Mouse (Mus musculus): Measurements from ENCODE around the gene Rap1b. TPM values are rescaled to one million over a fixed set of nuclear protein-coding genes. Genes with fewer than 3 reads are reported as not detected.
A peak's percentile ranks its signal among the peaks of the same experiment; 100 is the strongest.

Gene Rap1b
- polyA plus RNA-seq, 1 experiment from 2014 or later, result 170 TPM

- H3K36me3 ChIP-seq, result no peaks in the 10 kb centered on the region
- 67% methylated on average over 7 of the region's 7 CpGs for WGBS
- no peak overlapping the region for H3K9ac ChIP-seq
- no peaks in the 10 kb centered on the region for H3K27me3 ChIP-seq
- peaks cover 7% of the 10 kb centered on the region; the same call in 1 of the 2 replicates for H3K4me1 ChIP-seq
- no peak for ATAC-seq (ENCODE audit: insufficient number of reproducible peaks, low FRiP score, low TSS enrichment, low read depth)
- H3K27ac ChIP-seq (replicated peaks), result no peak overlapping the region
- H3K4me2 ChIP-seq (replicated peaks), result no peak overlapping the region
- no peaks in the 10 kb centered on the region for H3K9me3 ChIP-seq (replicated peaks)
- H3K4me3 ChIP-seq (replicated peaks), result no peak overlapping the region
Observed at GRCm38 (mm10) chr10:117797684-117798083, 48.2 kb downstream of the Rap1b start.

- Histone ChIP-seq H3K4me2 (replicated peaks) (no peak overlapping the region), H3K4me3 (replicated peaks) (no peak overlapping the region), H3K27me3 (no peaks in the 10 kb centered on the region), H3K36me3 (no peaks in the 10 kb centered on the region), H3K9ac (no peak overlapping the region), H3K27ac (replicated peaks) (no peak overlapping the region), H3K9me3 (replicated peaks) (no peaks in the 10 kb centered on the region), H3K4me1 (peaks cover 7% of the 10 kb centered on the region; the same call in 1 of the 2 replicates)
- no peak for ATAC-seq (ENCODE audit: insufficient number of reproducible peaks, low FRiP score, low TSS enrichment, low read depth)
- WGBS, result 92% methylated on average over 12 of the region's 12 CpGs
Observed at GRCm38 (mm10) chr10:117797106-117797505, 48.7 kb downstream of the Rap1b start.

GRCm38 (mm10) chr10:117796181-117796580, 49.7 kb downstream of the Rap1b start:
- ATAC-seq (ENCODE audit: insufficient number of reproducible peaks, low FRiP score, low TSS enrichment, low read depth), result no peak
- 95% methylated on average over 7 of the region's 7 CpGs for WGBS
- Histone ChIP-seq H3K27me3 (no peaks in the 10 kb centered on the region), H3K4me2 (replicated peaks) (no peak overlapping the region), H3K27ac (replicated peaks) (no peak overlapping the region), H3K9ac (no peak overlapping the region), H3K36me3 (no peaks in the 10 kb centered on the region), H3K9me3 (replicated peaks) (no peaks in the 10 kb centered on the region), H3K4me1 (peaks cover 15% of the 10 kb centered on the region), H3K4me3 (replicated peaks) (no peak overlapping the region)

- 89% methylated on average over 4 of the region's 4 CpGs for WGBS
- Histone ChIP-seq H3K9me3 (replicated peaks) (no peaks in the 10 kb centered on the region), H3K4me1 (peaks cover 20% of the 10 kb centered on the region), H3K4me2 (replicated peaks) (no peak overlapping the region), H3K9ac (no peak overlapping the region), H3K36me3 (no peaks in the 10 kb centered on the region), H3K27me3 (no peaks in the 10 kb centered on the region), H3K27ac (replicated peaks) (no peak overlapping the region), H3K4me3 (replicated peaks) (no peak overlapping the region)
- ATAC-seq (ENCODE audit: insufficient number of reproducible peaks, low FRiP score, low TSS enrichment, low read depth), result no peak
Observed at GRCm38 (mm10) chr10:117795206-117795605, 50.6 kb downstream of the Rap1b start.

- Histone ChIP-seq H3K27ac (replicated peaks) (no peak overlapping the region), H3K4me1 (peaks cover 20% of the 10 kb centered on the region), H3K4me2 (replicated peaks) (peak overlapping the region; percentile 57; the same call in 1 of the 2 replicates), H3K27me3 (no peaks in the 10 kb centered on the region), H3K36me3 (0 out of 2 replicates have a peak, but pooled peaks cover under 1% of the 10 kb centered on the region), H3K9me3 (replicated peaks) (no peaks in the 10 kb centered on the region), H3K4me3 (replicated peaks) (no peak overlapping the region), H3K9ac (no peak overlapping the region)
- 69% methylated on average over 11 of the region's 11 CpGs for WGBS
- ATAC-seq (ENCODE audit: insufficient number of reproducible peaks, low FRiP score, low TSS enrichment, low read depth), result no peak
Observed at GRCm38 (mm10) chr10:117793436-117794030, 52.3 kb downstream of the Rap1b start.

GRCm38 (mm10) chr10:117792141-117793091, 53.4 kb downstream of the Rap1b start, which contains the start of gene Nup107:
Gene Nup107 (minus strand): TSS chr10:117792705.
- ATAC-seq (ENCODE audit: insufficient number of reproducible peaks, low FRiP score, low TSS enrichment, low read depth), result peak; percentile 98
- Histone ChIP-seq H3K27me3 (no peaks in the 10 kb centered on the region), H3K9ac (peak within 1 kb of the TSS; percentile 76), H3K4me1 (peaks cover 20% of the 10 kb centered on the region), H3K36me3 (peaks cover 9% of the 10 kb centered on the region; the same call in 1 of the 2 replicates), H3K9me3 (replicated peaks) (no peaks in the 10 kb centered on the region), H3K4me3 (replicated peaks) (peak within 1 kb of the TSS; percentile 97), H3K4me2 (replicated peaks) (peak within 1 kb of the TSS; percentile 69), H3K27ac (replicated peaks) (peak within 1 kb of the TSS; percentile 89)
- under 1% methylated on average over 75 of the region's 75 CpGs for WGBS

GRCm38 (mm10) chr10:117791171-117791470, 54.7 kb downstream of the Rap1b start:
- Histone ChIP-seq H3K9ac (0 out of 2 replicates have a peak overlapping the region, but pooled peaks have one; percentile 76), H3K4me1 (peaks cover 20% of the 10 kb centered on the region), H3K27ac (replicated peaks) (no peak overlapping the region), H3K9me3 (replicated peaks) (no peaks in the 10 kb centered on the region), H3K27me3 (no peaks in the 10 kb centered on the region), H3K36me3 (peaks cover 21% of the 10 kb centered on the region), H3K4me3 (replicated peaks) (peak overlapping the region; percentile 97; the same call in 1 of the 2 replicates), H3K4me2 (replicated peaks) (peak overlapping the region; percentile 69)
- no peak for ATAC-seq (ENCODE audit: insufficient number of reproducible peaks, low FRiP score, low TSS enrichment, low read depth)
- 89% methylated on average over 2 of the region's 2 CpGs for WGBS

GRCm38 (mm10) chr10:117790421-117791170, 55.2 kb downstream of the Rap1b start:
- H3K27ac ChIP-seq (replicated peaks), result no peak overlapping the region
- WGBS, result 90% methylated on average over 17 of the region's 17 CpGs
- no peak overlapping the region for H3K4me2 ChIP-seq (replicated peaks)

GRCm38 (mm10) chr10:117790011-117790410, 55.8 kb downstream of the Rap1b start:
- H3K4me1 ChIP-seq, result peaks cover 20% of the 10 kb centered on the region
- ATAC-seq (ENCODE audit: insufficient number of reproducible peaks, low FRiP score, low TSS enrichment, low read depth), result no peak
- H3K27me3 ChIP-seq, result no peaks in the 10 kb centered on the region
- H3K4me2 ChIP-seq (replicated peaks), result no peak overlapping the region
- no peaks in the 10 kb centered on the region for H3K9me3 ChIP-seq (replicated peaks)
- no peak overlapping the region for H3K27ac ChIP-seq (replicated peaks)
- WGBS, result 91% methylated on average over 1 of the region's 1 CpGs
- H3K9ac ChIP-seq, result no peak overlapping the region
- no peak overlapping the region for H3K4me3 ChIP-seq (replicated peaks)
- peaks cover 30% of the 10 kb centered on the region for H3K36me3 ChIP-seq

More at GRCm38 (mm10) chr10:117790421-117791170, 55.2 kb downstream of the Rap1b start:
- Histone ChIP-seq H3K27me3 (no peaks in the 10 kb centered on the region), H3K36me3 (peaks cover 26% of the 10 kb centered on the region), H3K4me3 (replicated peaks) (no peak overlapping the region), H3K4me1 (peaks cover 20% of the 10 kb centered on the region), H3K9me3 (replicated peaks) (no peaks in the 10 kb centered on the region), H3K9ac (no peak overlapping the region)
- ATAC-seq (ENCODE audit: insufficient number of reproducible peaks, low FRiP score, low TSS enrichment, low read depth), result no peak

DNA sequence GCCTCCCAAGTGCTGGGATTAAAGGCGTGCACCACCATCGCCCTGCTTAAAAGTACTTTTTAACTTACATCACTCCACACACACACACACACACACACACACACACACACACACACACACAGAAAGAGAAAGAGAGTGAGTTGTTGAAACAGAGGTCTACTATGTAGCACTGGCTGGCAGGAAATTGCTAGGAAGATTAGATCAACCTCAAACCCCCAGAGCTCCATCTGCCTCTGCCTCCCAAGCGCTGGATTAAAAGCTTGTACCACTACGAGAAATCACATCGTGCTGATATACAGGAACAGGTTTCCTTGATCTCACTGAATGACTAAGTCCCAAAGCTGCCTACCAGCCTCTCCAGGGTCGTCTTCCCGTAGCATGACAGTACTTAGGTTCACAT, 61.2 kb downstream of the Rap1b start:
- no peaks in the 10 kb centered on the region for H3K9me3 ChIP-seq (replicated peaks)
- ATAC-seq (ENCODE audit: insufficient number of reproducible peaks, low FRiP score, low TSS enrichment, low read depth), result no peak
- H3K27ac ChIP-seq (replicated peaks), result no peak overlapping the region
- H3K4me3 ChIP-seq (replicated peaks), result no peak overlapping the region
- H3K36me3 ChIP-seq, result peaks cover 72% of the 10 kb centered on the region
- no peak overlapping the region for H3K4me2 ChIP-seq (replicated peaks)
- no peak overlapping the region for H3K9ac ChIP-seq
- no peaks in the 10 kb centered on the region for H3K4me1 ChIP-seq
- no peaks in the 10 kb centered on the region for H3K27me3 ChIP-seq
- 89% methylated on average over 7 of the region's 7 CpGs for WGBS
